Mouse (Mus musculus): ENCODE data around the gene Bglap2. TPM values are rescaled to one million over a fixed set of nuclear protein-coding genes. Genes with fewer than 3 reads are reported as not detected.
"Not testable (repeated sequence)": the region's sequence is repeated elsewhere in the genome, so short reads cannot be mapped to it uniquely, and the experiment has no call there.

The Bglap2 gene
- polyA plus RNA-seq (2012; rRNA removed), result not detected in 2 replicates

GRCm38 (mm10) chr3:88378599-88378998, at the start of gene Bglap2:
Gene Bglap2 (minus strand): TSS chr3:88378699.
- WGBS, result 92% methylated on average over 5 of the region's 5 CpGs
- not testable (repeated sequence) for DNase-seq; H3K4me3 ChIP-seq (ENCODE audit: insufficient read depth, low read depth, low read length); H3K27ac ChIP-seq (ENCODE audit: insufficient read depth, low read depth, low read length); H3K4me1 ChIP-seq (ENCODE audit: control insufficient read depth, insufficient read depth, low read length); H3K36me3 ChIP-seq (ENCODE audit: control insufficient read depth, insufficient read depth, low read length); H3K27me3 ChIP-seq (replicated peaks; ENCODE audit: control insufficient read depth, insufficient read depth, low read length)

DNA sequence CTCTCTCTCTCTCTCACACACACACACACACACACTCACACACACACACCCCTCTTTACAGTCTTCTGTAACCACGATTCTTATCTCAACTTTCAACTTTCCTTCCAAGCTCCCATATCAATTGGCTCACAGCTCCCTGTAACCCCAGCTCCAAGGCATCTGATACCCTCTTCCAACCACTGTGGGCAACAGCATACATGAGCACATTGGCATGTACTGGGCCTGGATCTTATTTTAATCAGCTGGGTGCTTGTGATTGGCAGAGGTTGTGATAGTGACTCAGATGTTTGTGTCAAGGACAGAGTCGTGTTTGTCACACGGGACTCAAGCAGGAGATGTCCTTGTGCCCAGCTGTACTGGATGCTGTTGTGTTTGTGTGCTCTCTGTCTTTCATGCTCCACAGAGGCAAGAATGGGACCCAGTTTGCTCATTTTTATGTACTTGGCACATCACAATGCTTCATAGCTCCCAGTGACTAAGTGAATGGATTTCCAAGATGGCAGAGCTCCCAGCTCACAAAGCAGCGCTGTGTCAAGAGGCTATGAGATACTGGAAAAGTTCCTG, 48.9 kb upstream of the Bglap2 start:
- Histone ChIP-seq H3K4me3 (ENCODE audit: insufficient read depth, low read depth, low read length) (no peak overlapping the region), H3K27me3 (replicated peaks; ENCODE audit: control insufficient read depth, insufficient read depth, low read length) (no peaks in the 10 kb centered on the region), H3K4me1 (ENCODE audit: control insufficient read depth, insufficient read depth, low read length) (peaks cover 11% of the 10 kb centered on the region), H3K27ac (ENCODE audit: insufficient read depth, low read depth, low read length) (no peak overlapping the region), H3K36me3 (ENCODE audit: control insufficient read depth, insufficient read depth, low read length) (no peaks in the 10 kb centered on the region)
- DNase-seq, result no peak
- no peak for TF ChIP-seq CTCF (conservative IDR thresholded peaks at IDR 0.05; ENCODE audit: insufficient read depth, insufficient read length, low read depth, low read length)
- TF ChIP-seq POLR2A (IDR thresholded peaks at IDR 0.05; ENCODE audit: low read depth, low read length), result no peak
- WGBS, result 73% methylated on average over 4 of the region's 4 CpGs

- H3K36me3 ChIP-seq (ENCODE audit: control insufficient read depth, insufficient read depth, low read length), result no peaks in the 10 kb centered on the region
- TF ChIP-seq CTCF (conservative IDR thresholded peaks at IDR 0.05; ENCODE audit: insufficient read depth, insufficient read length, low read depth, low read length), result no peak
- TF ChIP-seq POLR2A (IDR thresholded peaks at IDR 0.05; ENCODE audit: low read depth, low read length), result no peak
- peak overlapping the region; percentile 83 for H3K27ac ChIP-seq (ENCODE audit: insufficient read depth, low read depth, low read length)
- peaks cover 23% of the 10 kb centered on the region for H3K4me1 ChIP-seq (ENCODE audit: control insufficient read depth, insufficient read depth, low read length)
- peak; percentile 54 for DNase-seq
- no peak overlapping the region for H3K4me3 ChIP-seq (ENCODE audit: insufficient read depth, low read depth, low read length)
- WGBS, result 68% methylated on average over 10 of the region's 10 CpGs
- no peaks in the 10 kb centered on the region for H3K27me3 ChIP-seq (replicated peaks; ENCODE audit: control insufficient read depth, insufficient read depth, low read length)
These were observed 47.4 kb upstream of the Bglap2 start for GRCm38 (mm10) chr3:88425708-88426420.

DNA sequence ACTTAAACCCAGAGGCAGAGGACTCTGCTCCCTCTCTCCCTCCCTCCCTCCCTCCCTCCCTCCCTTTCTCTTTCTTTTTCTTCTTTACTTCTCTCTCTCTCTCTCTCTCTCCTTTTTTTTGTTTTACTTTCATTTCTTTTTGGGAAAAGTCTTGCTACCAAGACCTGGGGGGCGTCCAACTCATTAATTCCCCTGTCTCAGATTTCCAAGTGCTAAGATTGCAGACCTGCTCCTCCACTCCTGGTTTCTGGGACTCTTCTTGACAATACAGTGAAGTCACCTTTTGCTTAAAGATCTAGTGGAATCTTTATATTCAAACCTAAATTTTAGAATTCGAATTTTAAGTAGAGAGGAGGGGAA, 46.8 kb upstream of the Bglap2 start:
- Histone ChIP-seq H3K27me3 (replicated peaks; ENCODE audit: control insufficient read depth, insufficient read depth, low read length) (no peaks in the 10 kb centered on the region), H3K27ac (ENCODE audit: insufficient read depth, low read depth, low read length) (peak overlapping the region; percentile 79; the same call in 1 of the 2 replicates), H3K4me1 (ENCODE audit: control insufficient read depth, insufficient read depth, low read length) (peaks cover 23% of the 10 kb centered on the region), H3K4me3 (ENCODE audit: insufficient read depth, low read depth, low read length) (peak overlapping the region; percentile 25; the same call in 1 of the 2 replicates), H3K36me3 (ENCODE audit: control insufficient read depth, insufficient read depth, low read length) (no peaks in the 10 kb centered on the region)
- DNase-seq, result no peak
- WGBS, result 11% methylated on average over 2 of the region's 2 CpGs
- no peak for TF ChIP-seq POLR2A (IDR thresholded peaks at IDR 0.05; ENCODE audit: low read depth, low read length)
- no peak for TF ChIP-seq CTCF (conservative IDR thresholded peaks at IDR 0.05; ENCODE audit: insufficient read depth, insufficient read length, low read depth, low read length)

GRCm38 (mm10) chr3:88424605-88425329, 46.3 kb upstream of the Bglap2 start, which contains the start of gene Slc25a44:
Gene Slc25a44 (minus strand): TSS chr3:88425139.
- no peaks in the 10 kb centered on the region for H3K27me3 ChIP-seq (replicated peaks; ENCODE audit: control insufficient read depth, insufficient read depth, low read length)
- peaks cover 23% of the 10 kb centered on the region for H3K4me1 ChIP-seq (ENCODE audit: control insufficient read depth, insufficient read depth, low read length)
- peak within 1 kb of the TSS; percentile 95 for H3K4me3 ChIP-seq (ENCODE audit: insufficient read depth, low read depth, low read length)
- peak within 1 kb of the TSS; percentile 79 for H3K27ac ChIP-seq (ENCODE audit: insufficient read depth, low read depth, low read length)
- DNase-seq, result peak; percentile 99
- TF ChIP-seq POLR2A (IDR thresholded peaks at IDR 0.05; ENCODE audit: low read depth, low read length) (peak; percentile 80), CTCF (conservative IDR thresholded peaks at IDR 0.05; ENCODE audit: insufficient read depth, insufficient read length, low read depth, low read length) (no peak)
- H3K36me3 ChIP-seq (ENCODE audit: control insufficient read depth, insufficient read depth, low read length), result no peaks in the 10 kb centered on the region
- under 1% methylated on average over 35 of the region's 35 CpGs for WGBS

DNA sequence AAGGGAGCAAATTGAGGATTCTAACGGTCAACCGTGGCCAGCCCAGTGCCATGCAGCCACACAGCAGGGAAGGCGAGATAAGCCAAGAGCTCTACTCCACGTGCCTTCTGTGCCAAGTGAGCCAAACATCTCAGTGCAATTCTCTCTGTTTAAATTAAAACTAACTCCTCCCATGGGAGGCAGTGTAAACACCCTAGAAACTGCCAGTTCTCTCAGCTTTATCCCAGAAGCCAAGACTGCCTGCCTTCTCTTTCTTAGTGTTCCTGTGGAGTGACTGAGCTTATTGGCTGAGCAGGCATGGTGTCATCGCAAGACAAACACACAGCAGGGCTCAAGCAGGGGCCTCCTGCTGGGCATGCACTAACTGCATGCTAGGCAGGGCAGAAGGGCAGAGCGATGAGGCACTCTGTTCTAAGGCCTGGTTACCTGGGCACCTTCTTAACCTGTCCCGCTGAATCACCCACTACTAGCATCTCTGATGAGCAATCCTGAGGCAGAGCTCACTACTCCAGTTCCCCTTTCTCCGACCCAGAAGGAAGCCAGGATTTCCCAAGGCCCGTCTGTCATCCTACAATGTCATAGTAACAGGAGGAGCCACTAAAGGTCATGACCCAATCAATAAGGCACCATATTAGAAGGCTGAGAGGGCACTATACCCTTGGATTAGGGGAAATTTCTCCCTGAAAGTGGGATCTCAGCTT, 43.7 kb upstream of the Bglap2 start:
- no peak overlapping the region for H3K4me3 ChIP-seq (ENCODE audit: insufficient read depth, low read depth, low read length)
- peak; percentile 82 for DNase-seq
- no peaks in the 10 kb centered on the region for H3K36me3 ChIP-seq (ENCODE audit: control insufficient read depth, insufficient read depth, low read length)
- H3K27ac ChIP-seq (ENCODE audit: insufficient read depth, low read depth, low read length), result no peak overlapping the region
- peaks cover 23% of the 10 kb centered on the region for H3K4me1 ChIP-seq (ENCODE audit: control insufficient read depth, insufficient read depth, low read length)
- no peaks in the 10 kb centered on the region for H3K27me3 ChIP-seq (replicated peaks; ENCODE audit: control insufficient read depth, insufficient read depth, low read length)
- TF ChIP-seq POLR2A (IDR thresholded peaks at IDR 0.05; ENCODE audit: low read depth, low read length) (no peak), CTCF (conservative IDR thresholded peaks at IDR 0.05; ENCODE audit: insufficient read depth, insufficient read length, low read depth, low read length) (0 out of 2 replicates have a peak, but pooled peaks have one; percentile 27)
- WGBS, result 40% methylated on average over 9 of the region's 9 CpGs
